Mouse (Mus musculus): Measurements from ENCODE around the gene Kif5a.

Gene Kif5a

GRCm38 (mm10) chr10:127177235-127177634 lies 85.9 kb downstream of the Kif5a start:
- no peak for DNase-seq (ENCODE audit: low read depth, low spot score)

DNA sequence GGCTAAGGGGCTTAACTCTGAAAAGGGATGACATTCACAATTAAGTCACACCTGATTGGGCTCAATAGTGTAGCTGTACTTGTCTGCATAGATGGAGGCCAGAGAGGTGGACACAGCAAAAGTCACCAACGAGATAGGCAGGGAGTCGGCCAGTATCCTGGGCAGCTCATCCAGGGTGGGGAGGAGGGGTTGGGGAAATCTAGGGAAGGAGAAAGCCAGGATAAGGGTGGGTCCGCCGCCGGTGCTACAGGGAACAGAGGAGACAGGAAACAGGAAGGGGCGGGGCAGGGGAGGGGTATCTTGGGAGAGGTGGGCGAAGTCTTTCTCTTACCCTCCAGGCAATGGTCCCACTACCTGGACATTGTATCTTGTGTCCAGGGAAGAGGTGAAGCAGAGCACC lies 86.4 kb downstream of the Kif5a start:
- DNase-seq (ENCODE audit: low read depth, low spot score), result peak; percentile 60

- DNase-seq (ENCODE audit: low read depth, low spot score), result no peak
Observed at GRCm38 (mm10) chr10:127176228-127176627, 86.9 kb downstream of the Kif5a start.
